Mouse (Mus musculus) frontal cortex, postnatal 14 days (tissue): Measurements from ENCODE around the gene Ceacam14.

Source experiments
- DNase-seq, 2 experiments: peaks; one replicate each; pipeline ENCODE4 v3.0.0; 2022; ENCODE audit warnings: low spot score in 2 of 2

Ceacam14 gene

GRCm38 (mm10) chr7:17812333-17812732, at the start of gene Ceacam14:
Ceacam14 (plus strand) TSS chr7:17812633.
- no peak for DNase-seq
